Mouse (Mus musculus): Measurements from ENCODE around the gene Dpf2.

DNA sequence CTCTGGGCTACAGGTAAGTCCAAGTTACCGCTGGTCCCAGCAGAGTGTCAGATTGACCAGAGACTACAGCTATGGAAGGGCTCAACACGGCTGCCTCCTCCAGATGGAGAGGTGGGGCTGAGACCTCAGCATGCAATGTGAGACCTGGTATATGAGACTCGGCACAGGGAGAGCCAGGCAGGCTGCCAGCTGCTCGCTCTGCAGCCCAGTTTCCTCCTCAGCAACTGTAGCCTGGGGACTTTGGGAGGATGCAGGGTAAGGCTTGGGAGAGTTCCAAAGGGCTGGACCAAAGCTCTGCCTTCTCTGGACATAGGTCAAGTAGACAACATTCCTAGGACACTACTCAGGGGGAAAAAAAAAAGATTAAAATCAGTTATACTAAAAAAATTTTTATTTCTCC is 27.4 kb upstream of the Dpf2 start:
- TF ChIP-seq POLR2A (IDR thresholded peaks at IDR 0.05; ENCODE audit: extremely low read depth, insufficient read depth, low read length) (no peak), CTCF (IDR thresholded peaks at IDR 0.05; ENCODE audit: low read depth, low read length) (no peak)
